Mouse (Mus musculus) kidney, embryonic 14.5 days (tissue): ENCODE data around the gene Ostc. TPM values are rescaled to one million over a fixed set of nuclear protein-coding genes. Genes with fewer than 3 reads are reported as not detected.

Experiments used
- ATAC-seq: fragments of 200-750 bp; cut with Nextera tagmentation; 2 replicates; pipeline ENCODE4 v1.8.0; 2017; ENCODE audit warnings: moderate number of reproducible peaks, mild to moderate bottlenecking, moderate TSS enrichment, moderate library complexity; ENCODE audit not compliant: low FRiP score, low TSS enrichment
- H3K27ac ChIP-seq: fragments of 300-500 bp; sonication (generic); 2 replicates; pipeline ENCODE4 v1.5.1; 2014; ENCODE audit warnings: low read depth, mild to moderate bottlenecking, low read length, moderate library complexity, mixed read lengths
- H3K27me3 ChIP-seq: fragments of 300-500 bp; sonication (generic); 2 replicates; pipeline ENCODE4 v1.6.1; 2014; ENCODE audit warnings: mild to moderate bottlenecking, low read length; ENCODE audit not compliant: control insufficient read depth, insufficient read depth
- H3K36me3 ChIP-seq: fragments of 300-500 bp; sonication (generic); 2 replicates; pipeline ENCODE4 v1.6.1; 2014; ENCODE audit warnings: low read length, mixed read lengths; ENCODE audit not compliant: control insufficient read depth, insufficient read depth
- H3K4me1 ChIP-seq: fragments of 300-500 bp; sonication (generic); 2 replicates; pipeline ENCODE4 v1.6.1; 2014; ENCODE audit warnings: low read length, mixed read lengths; ENCODE audit not compliant: control insufficient read depth, insufficient read depth
- H3K4me2 ChIP-seq: fragments of 300-500 bp; sonication (generic); replicated peaks from 2 replicates; pipeline ENCODE4 v1.6.1; 2014; ENCODE audit warnings: low read depth, mild to moderate bottlenecking, low read length
- H3K4me3 ChIP-seq: fragments of 300-500 bp; sonication (generic); 2 replicates; pipeline ENCODE4 v1.5.1; 2014; ENCODE audit warnings: mild to moderate bottlenecking, low read length
- H3K9ac ChIP-seq: fragments of 300-500 bp; sonication (generic); 2 replicates; pipeline ENCODE4 v1.6.1; 2014; ENCODE audit warnings: low read depth, mild to moderate bottlenecking, low read length, moderate library complexity
- H3K9me3 ChIP-seq: fragments of 300-500 bp; sonication (generic); 2 replicates; pipeline ENCODE4 v1.6.1; 2016; ENCODE audit warnings: low read length; ENCODE audit not compliant: control insufficient read depth
- WGBS: fragments of 180-500 bp; shearing (Covaris S2); extraction: QIAGEN DNeasy Blood & Tissue Kit; methylation state at CpG from one replicate; pipeline ENCODE4 v1.1.7; 2014; 5-methylcytosine and 5-hydroxymethylcytosine counted together
- polyA plus RNA-seq: library from polyadenylated mRNA; unstranded; fragments of >200 nt; fragmentation: Nextera tagmentation; extraction: Ambion mirVana; gene quantifications from 2 replicates; pipeline ENCODE4 v1.2.1, GENCODE M21; 2014

Gene Ostc
- polyA plus RNA-seq, result 386 and 434 TPM in 2 replicates

GRCm38 (mm10) chr3:130708967-130709924 lies at the start of gene Ostc:
TSS of gene Ostc (minus strand) at chr3:130709444.
- peak; percentile 97 for ATAC-seq
- Histone ChIP-seq H3K9ac (peak within 1 kb of the TSS; percentile 90), H3K36me3 (peaks cover 9% of the 10 kb centered on the region), H3K27me3 (no peaks in the 10 kb centered on the region), H3K27ac (peak within 1 kb of the TSS; percentile 85), H3K9me3 (no peaks in the 10 kb centered on the region), H3K4me2 (peak within 1 kb of the TSS; percentile 63), H3K4me1 (peaks cover 12% of the 10 kb centered on the region; the same call in 1 of the 2 replicates), H3K4me3 (peak within 1 kb of the TSS; percentile 97)
- under 1% methylated on average over 45 of the region's 45 CpGs for WGBS

- H3K4me2 ChIP-seq, result no peak overlapping the region
- H3K9me3 ChIP-seq, result no peaks in the 10 kb centered on the region
- no peak overlapping the region for H3K27ac ChIP-seq
- H3K27me3 ChIP-seq, result 0 out of 2 replicates have a peak, but pooled peaks cover 3% of the 10 kb centered on the region
- ATAC-seq, result no peak
- no peak overlapping the region for H3K9ac ChIP-seq
- H3K4me3 ChIP-seq, result no peak overlapping the region
- no peaks in the 10 kb centered on the region for H3K36me3 ChIP-seq
- no peaks in the 10 kb centered on the region for H3K4me1 ChIP-seq
- 73% methylated on average over 15 of the region's 15 CpGs for WGBS
Observed at GRCm38 (mm10) chr3:130758157-130758841, 49.1 kb upstream of the Ostc start.

- Histone ChIP-seq H3K27me3 (0 out of 2 replicates have a peak, but pooled peaks cover 3% of the 10 kb centered on the region), H3K9ac (no peak overlapping the region), H3K4me2 (no peak overlapping the region), H3K4me3 (no peak overlapping the region), H3K27ac (no peak overlapping the region), H3K9me3 (no peaks in the 10 kb centered on the region), H3K36me3 (no peaks in the 10 kb centered on the region), H3K4me1 (no peaks in the 10 kb centered on the region)
- WGBS, result 84% methylated on average over 8 of the region's 8 CpGs
- ATAC-seq, result no peak
Observed at GRCm38 (mm10) chr3:130757117-130757852, 48.0 kb upstream of the Ostc start.

- H3K36me3 ChIP-seq, result no peaks in the 10 kb centered on the region
- no peaks in the 10 kb centered on the region for H3K4me1 ChIP-seq
- no peaks in the 10 kb centered on the region for H3K27me3 ChIP-seq
- ATAC-seq, result no peak
- H3K4me2 ChIP-seq, result no peak overlapping the region
- no peak overlapping the region for H3K4me3 ChIP-seq
- H3K9me3 ChIP-seq, result 0 out of 2 replicates have a peak, but pooled peaks cover 4% of the 10 kb centered on the region
- H3K9ac ChIP-seq, result no peak overlapping the region
- WGBS, result 85% methylated on average over 3 of the region's 3 CpGs
- H3K27ac ChIP-seq, result no peak overlapping the region
Observed at GRCm38 (mm10) chr3:130749206-130749605, 40.0 kb upstream of the Ostc start.

GRCm38 (mm10) chr3:130746673-130747619 lies 37.7 kb upstream of the Ostc start:
- no peak for ATAC-seq
- Histone ChIP-seq H3K9ac (no peak overlapping the region), H3K9me3 (0 out of 2 replicates have a peak, but pooled peaks cover 4% of the 10 kb centered on the region), H3K4me1 (no peaks in the 10 kb centered on the region), H3K27ac (no peak overlapping the region), H3K4me3 (no peak overlapping the region), H3K27me3 (no peaks in the 10 kb centered on the region), H3K4me2 (no peak overlapping the region), H3K36me3 (no peaks in the 10 kb centered on the region)
- WGBS, result 81% methylated on average over 10 of the region's 10 CpGs

DNA sequence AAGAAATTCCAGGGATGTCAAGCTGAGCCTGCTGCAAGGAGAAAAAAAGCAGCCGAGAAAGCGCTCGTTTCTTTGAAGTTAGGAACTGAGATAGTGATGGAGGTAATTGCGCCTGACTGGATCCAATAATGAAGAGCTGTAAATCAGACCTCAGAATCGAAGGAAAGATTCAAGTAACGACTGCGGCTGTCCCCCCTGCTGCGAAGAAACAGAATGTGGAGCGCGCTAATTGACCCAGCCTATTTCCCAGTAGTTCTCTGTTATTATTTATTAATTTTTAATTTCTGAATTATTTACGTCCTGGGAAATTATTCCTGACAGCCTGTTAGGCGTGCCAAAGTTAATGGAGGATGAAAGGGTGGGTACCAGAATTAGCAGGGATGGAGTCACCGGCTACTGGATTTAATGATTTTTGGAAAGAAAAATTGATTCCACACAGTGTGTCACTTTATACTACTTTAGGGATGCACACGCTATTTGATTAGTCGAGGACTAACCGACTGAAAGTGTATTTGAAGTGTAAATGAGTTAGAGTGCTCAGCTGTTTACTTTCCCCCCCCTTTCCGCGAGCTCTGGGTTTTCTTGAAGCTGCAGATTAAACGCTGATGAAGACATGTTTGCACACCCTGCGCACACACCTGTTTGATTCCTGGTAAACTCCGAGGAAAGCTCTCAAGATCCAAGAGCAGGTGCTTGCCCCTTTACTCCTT lies 28.6 kb upstream of the Ostc start:
- WGBS, result 16% methylated on average over 21 of the region's 21 CpGs
- ATAC-seq, result peak; percentile 79
- Histone ChIP-seq H3K9ac (no peak overlapping the region), H3K27ac (no peak overlapping the region), H3K36me3 (no peaks in the 10 kb centered on the region), H3K4me3 (no peak overlapping the region), H3K4me2 (peak overlapping the region; percentile 19), H3K27me3 (no peaks in the 10 kb centered on the region), H3K9me3 (no peaks in the 10 kb centered on the region), H3K4me1 (no peaks in the 10 kb centered on the region)

DNA sequence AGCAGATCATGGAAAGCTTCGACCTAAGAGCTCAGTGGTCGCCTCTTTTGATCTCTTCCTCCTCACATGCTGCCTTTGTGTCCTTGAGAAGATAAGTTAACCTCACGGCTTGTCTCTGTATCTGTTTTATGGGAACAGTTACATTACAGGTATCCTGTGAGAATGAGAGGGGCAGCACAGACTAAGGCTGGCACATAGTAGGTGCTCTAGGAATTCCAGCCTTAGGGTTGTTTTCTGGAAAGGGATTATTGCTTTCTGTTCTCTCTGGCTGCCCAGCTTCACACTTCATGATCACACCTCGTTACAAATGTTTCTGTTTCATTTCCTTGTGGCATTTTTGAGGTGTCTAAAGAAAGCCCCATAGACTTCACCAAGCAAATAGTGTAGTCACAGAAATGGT lies 27.5 kb upstream of the Ostc start:
- Histone ChIP-seq H3K27ac (no peak overlapping the region), H3K4me2 (no peak overlapping the region), H3K4me1 (no peaks in the 10 kb centered on the region), H3K4me3 (no peak overlapping the region), H3K27me3 (no peaks in the 10 kb centered on the region), H3K9ac (no peak overlapping the region), H3K9me3 (no peaks in the 10 kb centered on the region), H3K36me3 (no peaks in the 10 kb centered on the region)
- no peak for ATAC-seq
- 44% methylated on average over 4 of the region's 4 CpGs for WGBS
